Mouse (Mus musculus) heart, postnatal 36 days (tissue): Measurements from ENCODE around the gene Specc1l. TPM values are rescaled to one million over a fixed set of nuclear protein-coding genes. Genes with fewer than 3 reads are reported as not detected.

Experiments
- DNase-seq, 2 experiments: peaks; one replicate each; pipeline ENCODE4 v3.0.0; 2021 to 2022
- intact Hi-C: fragments of 180-260 bp; cut with DNase I; formaldehyde crosslinking; loops from one replicate; pipeline ENCODE4 v1.15.1; 2025
- total RNA-seq, 2 experiments: library from RNA; stranded (reverse); gene quantifications; 2 replicates each; pipeline ENCODE4 v1.2.3; 2021

Specc1l gene
- 10 to 100 TPM; 42.7 to 43.1 TPM for total RNA-seq

- intact Hi-C loops = no loop called here
Measured at GRCm38 (mm10) chr10:75211807-75212645, at the start of gene Specc1l. TSS of gene Specc1l (plus strand) at chr10:75212073.

GRCm38 (mm10) chr10:75165825-75166481 is 45.9 kb upstream of the Specc1l start:
- no peak for DNase-seq
- intact Hi-C loops = no loop called here

More at GRCm38 (mm10) chr10:75211807-75212645, at the start of gene Specc1l:
- DNase-seq = peak; percentile 93 to 96

- no peak for DNase-seq
- intact Hi-C loops = no loop called here
Measured at GRCm38 (mm10) chr10:75166601-75167000, 45.3 kb upstream of the Specc1l start.

GRCm38 (mm10) chr10:75170207-75170850 is 41.5 kb upstream of the Specc1l start:
- intact Hi-C loops = no loop called here
- DNase-seq = peak; percentile 43 to 46

GRCm38 (mm10) chr10:75173056-75173455 is 38.8 kb upstream of the Specc1l start:
- DNase-seq = no peak
- intact Hi-C loops = no loop called here

- intact Hi-C loops = no loop called here
- no peak for DNase-seq
Measured at GRCm38 (mm10) chr10:75173712-75174111, 38.2 kb upstream of the Specc1l start.

- intact Hi-C loops = no loop called here
Measured at GRCm38 (mm10) chr10:75176494-75176893, 35.4 kb upstream of the Specc1l start.

GRCm38 (mm10) chr10:75178911-75179310 is 33.0 kb upstream of the Specc1l start:
- intact Hi-C loops = no loop called here
- DNase-seq = no peak

More at GRCm38 (mm10) chr10:75176494-75176893, 35.4 kb upstream of the Specc1l start:
- DNase-seq = no peak

GRCm38 (mm10) chr10:75182151-75182774 is 29.6 kb upstream of the Specc1l start:
- intact Hi-C loops = loop anchor here (1.0 kb wide), 4 partner anchors 69 to 304 kb away; no protein-coding TSS in a partner anchor
- peak; percentile 77 to 82 for DNase-seq

GRCm38 (mm10) chr10:75184826-75185225 is 27.0 kb upstream of the Specc1l start:
- no peak for DNase-seq
- intact Hi-C loops = no loop called here

GRCm38 (mm10) chr10:75186551-75186950 is 25.3 kb upstream of the Specc1l start:
- no peak for DNase-seq
- intact Hi-C loops = no loop called here

GRCm38 (mm10) chr10:75187366-75188056 is 24.4 kb upstream of the Specc1l start:
- intact Hi-C loops = no loop called here
- no peak for DNase-seq

GRCm38 (mm10) chr10:75191647-75192046 is 20.2 kb upstream of the Specc1l start:
- intact Hi-C loops = no loop called here
- no peak for DNase-seq

- DNase-seq = no peak
- intact Hi-C loops = no loop called here
Measured at GRCm38 (mm10) chr10:75197817-75198216, 14.1 kb upstream of the Specc1l start.

GRCm38 (mm10) chr10:75200733-75201132 is 11.1 kb upstream of the Specc1l start:
- intact Hi-C loops = no loop called here
- no peak for DNase-seq

GRCm38 (mm10) chr10:75206192-75206591 is 5.7 kb upstream of the Specc1l start:
- intact Hi-C loops = no loop called here
- DNase-seq = no peak

GRCm38 (mm10) chr10:75210841-75211240 is 1.0 kb upstream of the Specc1l start:
- intact Hi-C loops = no loop called here
- no peak for DNase-seq

GRCm38 (mm10) chr10:75212981-75213380 is 1.1 kb downstream of the Specc1l start:
- DNase-seq = peak; percentile 28 to 36
- intact Hi-C loops = no loop called here

- no peak for DNase-seq
- intact Hi-C loops = no loop called here
Measured at GRCm38 (mm10) chr10:75220722-75221121, 8.8 kb downstream of the Specc1l start.

GRCm38 (mm10) chr10:75221936-75222610 is 10.2 kb downstream of the Specc1l start:
- DNase-seq = no peak
- intact Hi-C loops = no loop called here
